Mouse (Mus musculus) embryonic facial prominence, embryonic 14.5 days (tissue): ENCODE measurements around the gene Olfr1162. TPM values are rescaled to one million over a fixed set of nuclear protein-coding genes. Genes with fewer than 3 reads are reported as not detected.
"Not testable (repeated sequence)": the region's sequence is repeated elsewhere in the genome, so short reads cannot be mapped to it uniquely, and the experiment has no call there.

ENCODE experiments used
- ATAC-seq: fragments of 200-750 bp; cut with Nextera tagmentation; 2 replicates; pipeline ENCODE4 v1.8.0; 2017; ENCODE audit warnings: low read depth, moderate number of reproducible peaks, moderate TSS enrichment
- DNase-seq: peaks from one replicate; pipeline ENCODE4 v3.0.0-alpha.2; 2015; ENCODE audit warnings: low spot score
- H3K27ac ChIP-seq: fragments of 300-500 bp; sonication (generic); replicated peaks from 2 replicates; pipeline ENCODE4 v1.5.1; 2014; ENCODE audit warnings: low read depth, mild to moderate bottlenecking, low read length, moderate library complexity
- H3K27me3 ChIP-seq: fragments of 300-500 bp; sonication (generic); replicated peaks from 2 replicates; pipeline ENCODE4 v1.6.1; 2014; ENCODE audit warnings: low read length; ENCODE audit not compliant: control insufficient read depth, insufficient read depth
- H3K36me3 ChIP-seq: fragments of 300-500 bp; sonication (generic); 2 replicates; pipeline ENCODE4 v1.6.1; 2014; ENCODE audit warnings: low read length, mixed read lengths; ENCODE audit not compliant: control insufficient read depth, insufficient read depth
- H3K4me1 ChIP-seq: fragments of 300-500 bp; sonication (generic); 2 replicates; pipeline ENCODE4 v1.6.1; 2014; ENCODE audit warnings: antibody characterized with exemption, low read length; ENCODE audit not compliant: control insufficient read depth, insufficient read depth
- H3K4me2 ChIP-seq: fragments of 300-500 bp; sonication (generic); 2 replicates; pipeline ENCODE4 v1.6.1; 2014; ENCODE audit warnings: low read depth, mild to moderate bottlenecking, low read length, moderate library complexity, mixed read lengths
- H3K4me3 ChIP-seq: fragments of 300-500 bp; sonication (generic); 2 replicates; pipeline ENCODE4 v1.5.1; 2014; ENCODE audit warnings: low read depth, mild to moderate bottlenecking, low read length
- H3K9ac ChIP-seq: fragments of 300-500 bp; sonication (generic); 2 replicates; pipeline ENCODE4 v1.6.1; 2014; ENCODE audit warnings: low read depth, mild to moderate bottlenecking, low read length, moderate library complexity, mixed read lengths
- H3K9me3 ChIP-seq: fragments of 300-500 bp; sonication (generic); 2 replicates; pipeline ENCODE4 v1.6.1; 2016; ENCODE audit warnings: low read length; ENCODE audit not compliant: control insufficient read depth
- WGBS: fragments of 180-500 bp; shearing (Covaris S2); extraction: QIAGEN DNeasy Blood & Tissue Kit; methylation state at CpG from one replicate; pipeline ENCODE4 v1.1.7; 2014; 5-methylcytosine and 5-hydroxymethylcytosine counted together
- polyA plus RNA-seq: library from polyadenylated mRNA; unstranded; fragments of >200 nt; fragmentation: Nextera tagmentation; extraction: Ambion mirVana; gene quantifications from 2 replicates; pipeline ENCODE4 v1.2.1, GENCODE M21; 2014

The Olfr1162 gene
- 0.09 TPM in 1 of 2 replicates, not detected in the other for polyA plus RNA-seq

GRCm38 (mm10) chr2:88051029-88051428, at the start of gene Olfr1162:
Gene Olfr1162, minus strand, starts transcription at chr2:88051129.
- H3K27me3 ChIP-seq = no peaks in the 10 kb centered on the region
- DNase-seq = no peak
- no peaks in the 10 kb centered on the region for H3K9me3 ChIP-seq
- no peak for ATAC-seq
- H3K36me3 ChIP-seq = no peaks in the 10 kb centered on the region
- no peaks in the 10 kb centered on the region for H3K4me1 ChIP-seq
- 80% methylated on average over 1 of the region's 1 CpGs for WGBS
- H3K4me2 ChIP-seq = no peak within 1 kb of the TSS
- no peak within 1 kb of the TSS for H3K27ac ChIP-seq
- no peak within 1 kb of the TSS for H3K4me3 ChIP-seq
- no peak within 1 kb of the TSS for H3K9ac ChIP-seq

GRCm38 (mm10) chr2:88093866-88094265, 42.9 kb upstream of the Olfr1162 start, which contains the start of gene Olfr1164:
Gene Olfr1164, minus strand, starts transcription at chr2:88093966.
- Histone ChIP-seq H3K27me3 (no peaks in the 10 kb centered on the region), H3K4me1 (no peaks in the 10 kb centered on the region), H3K9me3 (no peaks in the 10 kb centered on the region), H3K27ac (no peak within 1 kb of the TSS), H3K9ac (no peak within 1 kb of the TSS), H3K4me3 (no peak within 1 kb of the TSS), H3K36me3 (no peaks in the 10 kb centered on the region), H3K4me2 (no peak within 1 kb of the TSS)
- 70% methylated on average over 4 of the region's 4 CpGs for WGBS
- ATAC-seq = no peak
- DNase-seq = no peak

GRCm38 (mm10) chr2:88071730-88072129, 20.8 kb upstream of the Olfr1162 start, which contains the start of gene Olfr1163:
Gene Olfr1163, minus strand, starts transcription at chr2:88071830.
- H3K9ac ChIP-seq = no peak within 1 kb of the TSS
- no peaks in the 10 kb centered on the region for H3K36me3 ChIP-seq
- H3K27ac ChIP-seq = no peak within 1 kb of the TSS
- DNase-seq (no peak), ATAC-seq (no peak)
- no peaks in the 10 kb centered on the region for H3K9me3 ChIP-seq
- no peak within 1 kb of the TSS for H3K4me3 ChIP-seq
- H3K4me1 ChIP-seq = no peaks in the 10 kb centered on the region
- no peaks in the 10 kb centered on the region for H3K27me3 ChIP-seq
- H3K4me2 ChIP-seq = no peak within 1 kb of the TSS

GRCm38 (mm10) chr2:88063587-88063986, 12.7 kb upstream of the Olfr1162 start:
- peaks cover 6% of the 10 kb centered on the region; the same call in 1 of the 2 replicates for H3K9me3 ChIP-seq
- no peaks in the 10 kb centered on the region for H3K36me3 ChIP-seq
- ATAC-seq (no peak), DNase-seq (no peak)
- H3K27ac ChIP-seq = no peak overlapping the region
- no peaks in the 10 kb centered on the region for H3K27me3 ChIP-seq
- no peaks in the 10 kb centered on the region for H3K4me1 ChIP-seq
- no peak overlapping the region for H3K4me3 ChIP-seq
- H3K4me2 ChIP-seq = no peak overlapping the region
- no peak overlapping the region for H3K9ac ChIP-seq
- 68% methylated on average over 2 of the region's 2 CpGs for WGBS

- Histone ChIP-seq H3K27ac (no peak within 1 kb of the TSS), H3K27me3 (no peaks in the 10 kb centered on the region), H3K4me1 (no peaks in the 10 kb centered on the region), H3K9me3 (no peaks in the 10 kb centered on the region), H3K36me3 (no peaks in the 10 kb centered on the region), H3K9ac (no peak within 1 kb of the TSS), H3K4me3 (no peak within 1 kb of the TSS), H3K4me2 (no peak within 1 kb of the TSS)
- ATAC-seq (no peak), DNase-seq (no peak)
Measured at GRCm38 (mm10) chr2:88037599-88037998, 13.3 kb downstream of the Olfr1162 start, which contains the start of gene Olfr73. Gene Olfr73, minus strand, starts transcription at chr2:88037699.

GRCm38 (mm10) chr2:88022474-88022873, 28.5 kb downstream of the Olfr1162 start, which contains the start of gene Olfr1161:
Gene Olfr1161, plus strand, starts transcription at chr2:88022774.
- not testable (repeated sequence) for H3K9me3 ChIP-seq, H3K27ac ChIP-seq, H3K27me3 ChIP-seq, H3K9ac ChIP-seq, DNase-seq, ATAC-seq, H3K4me2 ChIP-seq, H3K36me3 ChIP-seq, H3K4me1 ChIP-seq, H3K4me3 ChIP-seq
- 73% methylated on average over 1 of the region's 1 CpGs for WGBS

- no peak within 1 kb of the TSS for H3K27ac ChIP-seq
- no peak within 1 kb of the TSS for H3K4me3 ChIP-seq
- no peak within 1 kb of the TSS for H3K4me2 ChIP-seq
- no peaks in the 10 kb centered on the region for H3K27me3 ChIP-seq
- DNase-seq = no peak
- no peak for ATAC-seq
- H3K36me3 ChIP-seq = no peaks in the 10 kb centered on the region
- no peaks in the 10 kb centered on the region for H3K4me1 ChIP-seq
- no peak within 1 kb of the TSS for H3K9ac ChIP-seq
- no peaks in the 10 kb centered on the region for H3K9me3 ChIP-seq
Measured at GRCm38 (mm10) chr2:88007515-88008318, 43.2 kb downstream of the Olfr1162 start, which contains the start of gene Olfr1160. Gene Olfr1160, minus strand, starts transcription at chr2:88008268.
